Mouse (Mus musculus) embryonic facial prominence, embryonic 15.5 days (tissue): Measurements from ENCODE around the gene Glra2. TPM values are rescaled to one million over a fixed set of nuclear protein-coding genes. Genes with fewer than 3 reads are reported as not detected.
"Not testable (repeated sequence)": the region's sequence is repeated elsewhere in the genome, so short reads cannot be mapped to it uniquely, and the experiment has no call there.

Source experiments
- ATAC-seq: fragments of 200-750 bp; cut with Nextera tagmentation; 2 replicates; pipeline ENCODE4 v1.8.0; 2017; ENCODE audit warnings: low read depth, moderate TSS enrichment; ENCODE audit not compliant: insufficient number of reproducible peaks, low FRiP score, low TSS enrichment
- H3K27ac ChIP-seq: fragments of 300-500 bp; sonication (generic); replicated peaks from 2 replicates; pipeline ENCODE4 v1.5.1; 2015; ENCODE audit warnings: mild to moderate bottlenecking, inconsistent platforms
- H3K27me3 ChIP-seq: fragments of 300-500 bp; sonication (generic); 2 replicates; pipeline ENCODE4 v1.6.1; 2015; ENCODE audit warnings: inconsistent platforms
- H3K36me3 ChIP-seq: fragments of 300-500 bp; sonication (generic); 2 replicates; pipeline ENCODE4 v1.6.1; 2015; ENCODE audit warnings: mild to moderate bottlenecking, inconsistent platforms
- H3K4me1 ChIP-seq: fragments of 300-500 bp; sonication (generic); 2 replicates; pipeline ENCODE4 v1.6.1; 2015; ENCODE audit warnings: inconsistent platforms
- H3K4me2 ChIP-seq: fragments of 300-500 bp; sonication (generic); replicated peaks from 2 replicates; pipeline ENCODE4 v1.6.1; 2015; ENCODE audit warnings: mild to moderate bottlenecking, inconsistent platforms
- H3K4me3 ChIP-seq: fragments of 300-500 bp; sonication (generic); replicated peaks from 2 replicates; pipeline ENCODE4 v1.5.1; 2015; ENCODE audit warnings: mild to moderate bottlenecking, inconsistent platforms
- H3K9ac ChIP-seq: fragments of 300-500 bp; sonication (generic); 2 replicates; pipeline ENCODE4 v1.6.1; 2015; ENCODE audit warnings: inconsistent platforms
- H3K9me3 ChIP-seq: fragments of 300-500 bp; sonication (generic); replicated peaks from 2 replicates; pipeline ENCODE4 v1.6.1; 2016; ENCODE audit warnings: inconsistent platforms
- WGBS: fragments of 180-500 bp; shearing (Covaris S2); methylation state at CpG from one replicate; pipeline ENCODE4 v1.1.7; 2015; 5-methylcytosine and 5-hydroxymethylcytosine counted together
- polyA plus RNA-seq: library from polyadenylated mRNA; unstranded; fragments of >200 nt; fragmentation: Nextera tagmentation; extraction: Ambion mirVana; gene quantifications from 2 replicates; pipeline ENCODE4 v1.2.1, GENCODE M21; 2015

The Glra2 gene
- polyA plus RNA-seq, result 0.05 TPM in 1 of 2 replicates, not detected in the other

GRCm38 (mm10) chrX:165326939-165327698, at the start of gene Glra2:
Glra2 (minus strand) TSS chrX:165327393.
- WGBS, result 16% methylated on average over 12 of the region's 12 CpGs
- peak within 1 kb of the TSS; percentile 40 for H3K4me2 ChIP-seq
- H3K4me3 ChIP-seq, result 0 out of 2 replicates have a peak within 1 kb of the TSS, but pooled peaks have one; percentile 12
- H3K9ac ChIP-seq, result no peak within 1 kb of the TSS
- H3K27ac ChIP-seq, result no peak within 1 kb of the TSS
- H3K4me1 ChIP-seq, result no peaks in the 10 kb centered on the region
- 0 out of 2 replicates have a peak, but pooled peaks cover 3% of the 10 kb centered on the region for H3K27me3 ChIP-seq
- ATAC-seq, result no peak
- no peaks in the 10 kb centered on the region for H3K36me3 ChIP-seq
- no peaks in the 10 kb centered on the region for H3K9me3 ChIP-seq

- ATAC-seq, result no peak
- H3K4me2 ChIP-seq, result no peak overlapping the region
- no peak overlapping the region for H3K4me3 ChIP-seq
- H3K36me3 ChIP-seq, result no peaks in the 10 kb centered on the region
- 44% methylated on average over 1 of the region's 1 CpGs for WGBS
- H3K9ac ChIP-seq, result no peak overlapping the region
- no peaks in the 10 kb centered on the region for H3K27me3 ChIP-seq
- no peak overlapping the region for H3K27ac ChIP-seq
- H3K4me1 ChIP-seq, result no peaks in the 10 kb centered on the region
- H3K9me3 ChIP-seq, result no peaks in the 10 kb centered on the region
Observed at GRCm38 (mm10) chrX:165362798-165363197, 35.6 kb upstream of the Glra2 start.

- H3K4me1 ChIP-seq, result no peaks in the 10 kb centered on the region
- H3K36me3 ChIP-seq, result no peaks in the 10 kb centered on the region
- H3K27me3 ChIP-seq, result no peaks in the 10 kb centered on the region
- no peak overlapping the region for H3K9ac ChIP-seq
- WGBS, result 85% methylated on average over 5 of the region's 5 CpGs
- H3K4me2 ChIP-seq, result no peak overlapping the region
- no peak for ATAC-seq
- H3K4me3 ChIP-seq, result no peak overlapping the region
- no peaks in the 10 kb centered on the region for H3K9me3 ChIP-seq
- no peak overlapping the region for H3K27ac ChIP-seq
Observed at GRCm38 (mm10) chrX:165344611-165345010, 17.4 kb upstream of the Glra2 start.

GRCm38 (mm10) chrX:165327699-165328333, 623 bp upstream of the Glra2 start:
- 14% methylated on average over 9 of the region's 9 CpGs for WGBS

GRCm38 (mm10) chrX:165193550-165193949, 133.6 kb downstream of the Glra2 start:
- Histone ChIP-seq H3K9me3 (no peaks in the 10 kb centered on the region), H3K4me3 (no peak overlapping the region), H3K27ac (no peak overlapping the region), H3K4me1 (no peaks in the 10 kb centered on the region), H3K36me3 (no peaks in the 10 kb centered on the region), H3K27me3 (no peaks in the 10 kb centered on the region; the same call in 1 of the 2 replicates), H3K9ac (no peak overlapping the region), H3K4me2 (no peak overlapping the region)
- no peak for ATAC-seq
- 64% methylated on average over 1 of the region's 1 CpGs for WGBS

More at GRCm38 (mm10) chrX:165327699-165328333, 623 bp upstream of the Glra2 start:
- H3K4me2 ChIP-seq, result peak overlapping the region; percentile 40
- no peaks in the 10 kb centered on the region for H3K4me1 ChIP-seq
- no peak overlapping the region for H3K9ac ChIP-seq
- H3K4me3 ChIP-seq, result 0 out of 2 replicates have a peak overlapping the region, but pooled peaks have one; percentile 12
- no peak overlapping the region for H3K27ac ChIP-seq
- no peaks in the 10 kb centered on the region for H3K36me3 ChIP-seq
- no peaks in the 10 kb centered on the region for H3K9me3 ChIP-seq
- 0 out of 2 replicates have a peak, but pooled peaks cover 3% of the 10 kb centered on the region for H3K27me3 ChIP-seq
- ATAC-seq, result no peak

GRCm38 (mm10) chrX:165191170-165191569, 136.0 kb downstream of the Glra2 start:
- no peak overlapping the region for H3K27ac ChIP-seq
- H3K27me3 ChIP-seq, result no peaks in the 10 kb centered on the region
- ATAC-seq, result no peak
- H3K4me2 ChIP-seq, result no peak overlapping the region
- no peaks in the 10 kb centered on the region for H3K36me3 ChIP-seq
- H3K4me3 ChIP-seq, result no peak overlapping the region
- WGBS, result 35% methylated on average over 1 of the region's 1 CpGs
- H3K9me3 ChIP-seq, result no peaks in the 10 kb centered on the region
- H3K9ac ChIP-seq, result no peak overlapping the region
- H3K4me1 ChIP-seq, result no peaks in the 10 kb centered on the region

- not testable (repeated sequence) for H3K27me3 ChIP-seq, H3K4me1 ChIP-seq, H3K9me3 ChIP-seq, H3K4me3 ChIP-seq, H3K4me2 ChIP-seq, ATAC-seq, H3K27ac ChIP-seq, H3K9ac ChIP-seq, H3K36me3 ChIP-seq
- WGBS, result 80% methylated on average over 2 of the region's 2 CpGs
Observed at GRCm38 (mm10) chrX:165182948-165183347, 144.2 kb downstream of the Glra2 start.

GRCm38 (mm10) chrX:165156549-165156948, 170.6 kb downstream of the Glra2 start:
- Histone ChIP-seq H3K27me3 (no peaks in the 10 kb centered on the region; the same call in 1 of the 2 replicates), H3K4me3 (no peak overlapping the region), H3K9me3 (no peaks in the 10 kb centered on the region), H3K9ac (no peak overlapping the region), H3K4me2 (no peak overlapping the region), H3K27ac (no peak overlapping the region), H3K4me1 (no peaks in the 10 kb centered on the region), H3K36me3 (no peaks in the 10 kb centered on the region)
- ATAC-seq, result no peak
- 91% methylated on average over 1 of the region's 1 CpGs for WGBS

- Histone ChIP-seq H3K27me3 (no peaks in the 10 kb centered on the region), H3K36me3 (no peaks in the 10 kb centered on the region), H3K27ac (no peak overlapping the region), H3K9ac (no peak overlapping the region), H3K4me2 (no peak overlapping the region), H3K4me3 (no peak overlapping the region), H3K4me1 (no peaks in the 10 kb centered on the region), H3K9me3 (no peaks in the 10 kb centered on the region)
- 42% methylated on average over 1 of the region's 1 CpGs for WGBS
- no peak for ATAC-seq
Observed at GRCm38 (mm10) chrX:165104171-165104570, 223.0 kb downstream of the Glra2 start.
